Mouse (Mus musculus) ovary, postnatal 10 days (tissue): ENCODE data around the gene 4632433K11Rik.
A peak's percentile ranks its signal among the peaks of the same experiment; 100 is the strongest.

Experiments used
- DNase-seq: peaks from one replicate; pipeline ENCODE4 v3.0.0; 2022; ENCODE audit warnings: low spot score

Gene 4632433K11Rik

GRCm38 (mm10) chr7:5020000-5020681, 13.8 kb upstream of the 4632433K11Rik start, which contains the start of the genes Zfp865 and Ccdc106:
Gene Zfp865 (plus strand): TSS chr7:5020376.
Gene Ccdc106 (plus strand): TSS chr7:5020553.
- DNase-seq, result peak; percentile 96

- no peak for DNase-seq
Observed at GRCm38 (mm10) chr7:5020685-5021084, 13.2 kb upstream of the 4632433K11Rik start.

- DNase-seq, result no peak
Observed at GRCm38 (mm10) chr7:5021197-5021596, 12.7 kb upstream of the 4632433K11Rik start.

GRCm38 (mm10) chr7:5029543-5029942, 4.4 kb upstream of the 4632433K11Rik start:
- no peak for DNase-seq

GRCm38 (mm10) chr7:5029946-5030345, 4.0 kb upstream of the 4632433K11Rik start:
- no peak for DNase-seq

GRCm38 (mm10) chr7:5030554-5031275, 3.2 kb upstream of the 4632433K11Rik start:
- no peak for DNase-seq

GRCm38 (mm10) chr7:5031496-5031895, 2.4 kb upstream of the 4632433K11Rik start:
- DNase-seq, result no peak

- DNase-seq, result no peak
Observed at GRCm38 (mm10) chr7:5035628-5036027, 1.7 kb downstream of the 4632433K11Rik start.

GRCm38 (mm10) chr7:5036136-5036535, 2.2 kb downstream of the 4632433K11Rik start:
- no peak for DNase-seq

GRCm38 (mm10) chr7:5037026-5037425, 3.1 kb downstream of the 4632433K11Rik start:
- no peak for DNase-seq

GRCm38 (mm10) chr7:5037467-5037866, 3.5 kb downstream of the 4632433K11Rik start:
- no peak for DNase-seq

GRCm38 (mm10) chr7:5038109-5038732, 4.3 kb downstream of the 4632433K11Rik start, which contains the start of gene Zfp784:
Gene Zfp784 (minus strand): TSS chr7:5038446.
- peak; percentile 90 for DNase-seq

- DNase-seq, result no peak
Observed at GRCm38 (mm10) chr7:5038940-5039339, 5.0 kb downstream of the 4632433K11Rik start.

GRCm38 (mm10) chr7:5044981-5045380, 11.1 kb downstream of the 4632433K11Rik start:
- DNase-seq, result no peak

GRCm38 (mm10) chr7:5046112-5046511, 12.2 kb downstream of the 4632433K11Rik start:
- DNase-seq, result no peak

- no peak for DNase-seq
Observed at GRCm38 (mm10) chr7:5047313-5047712, 13.4 kb downstream of the 4632433K11Rik start.

GRCm38 (mm10) chr7:5051193-5052192, 17.6 kb downstream of the 4632433K11Rik start, which contains the start of gene Zfp580:
Gene Zfp580 (plus strand): TSS chr7:5051538.
- peak; percentile 69 for DNase-seq

- no peak for DNase-seq
Observed at GRCm38 (mm10) chr7:5052438-5052837, 18.5 kb downstream of the 4632433K11Rik start.

- no peak for DNase-seq
Observed at GRCm38 (mm10) chr7:5052931-5053343, 19.0 kb downstream of the 4632433K11Rik start.

- no peak for DNase-seq
Observed at GRCm38 (mm10) chr7:5053456-5054179, 19.7 kb downstream of the 4632433K11Rik start.
